Mouse (Mus musculus) forebrain, embryonic 15.5 days (tissue): Measurements from ENCODE around the gene Pgrmc2. TPM values are rescaled to one million over a fixed set of nuclear protein-coding genes. Genes with fewer than 3 reads are reported as not detected.

Source experiments
- ATAC-seq: fragments of 200-750 bp; cut with Nextera tagmentation; replicated peaks from 2 replicates; pipeline ENCODE4 v1.8.0; 2017; ENCODE audit warnings: mild to moderate bottlenecking, moderate TSS enrichment, moderate library complexity
- H3K27ac ChIP-seq: fragments of 300-500 bp; sonication (generic); replicated peaks from 2 replicates; pipeline ENCODE4 v1.5.1; 2015; ENCODE audit warnings: mild to moderate bottlenecking, inconsistent platforms
- H3K27me3 ChIP-seq: fragments of 300-500 bp; sonication (generic); 2 replicates; pipeline ENCODE4 v1.6.1; 2015; ENCODE audit warnings: inconsistent platforms
- H3K36me3 ChIP-seq: fragments of 300-500 bp; sonication (generic); 2 replicates; pipeline ENCODE4 v1.6.1; 2015; ENCODE audit warnings: mild to moderate bottlenecking, inconsistent platforms
- H3K4me1 ChIP-seq: fragments of 300-500 bp; sonication (generic); 2 replicates; pipeline ENCODE4 v1.6.1; 2015; ENCODE audit warnings: inconsistent platforms
- H3K4me2 ChIP-seq: fragments of 300-500 bp; sonication (generic); replicated peaks from 2 replicates; pipeline ENCODE4 v1.6.1; 2015; ENCODE audit warnings: mild to moderate bottlenecking, inconsistent platforms
- H3K4me3 ChIP-seq: fragments of 300-500 bp; sonication (generic); 2 replicates; pipeline ENCODE4 v1.5.1; 2015; ENCODE audit warnings: mild to moderate bottlenecking, inconsistent platforms
- H3K9ac ChIP-seq: fragments of 300-500 bp; sonication (generic); replicated peaks from 2 replicates; pipeline ENCODE4 v1.6.1; 2015; ENCODE audit warnings: mild to moderate bottlenecking, inconsistent platforms
- H3K9me3 ChIP-seq: fragments of 300-500 bp; sonication (generic); 2 replicates; pipeline ENCODE4 v1.6.1; 2016; ENCODE audit warnings: inconsistent platforms
- whole genome bisulfite sequencing: fragments of 180-500 bp; shearing (Covaris S2); methylation state at CpG from one replicate; pipeline ENCODE4 v1.1.7; 2015; ENCODE audit warnings: mixed read lengths; 5-methylcytosine and 5-hydroxymethylcytosine counted together
- polyA plus RNA-seq: library from polyadenylated mRNA; unstranded; fragments of >200 nt; fragmentation: Nextera tagmentation; extraction: Ambion mirVana; gene quantifications from 2 replicates; pipeline ENCODE4 v1.2.1, GENCODE M21; 2015

Gene Pgrmc2
- polyA plus RNA-seq, 1 experiment from 2014 or later, result 32.5 TPM

- Histone ChIP-seq H3K4me1 (no peaks in the 10 kb centered on the region), H3K9me3 (no peaks in the 10 kb centered on the region), H3K4me3 (no peak overlapping the region), H3K4me2 (no peak overlapping the region), H3K27me3 (no peaks in the 10 kb centered on the region), H3K36me3 (no peaks in the 10 kb centered on the region), H3K27ac (no peak overlapping the region), H3K9ac (no peak overlapping the region)
- 84% methylated on average over 12 of the region's 12 CpGs for WGBS
- ATAC-seq, result no peak
These were observed 51.3 kb downstream of the Pgrmc2 start for GRCm38 (mm10) chr3:41031286-41032210.

- no peaks in the 10 kb centered on the region for H3K4me1 ChIP-seq
- no peak overlapping the region for H3K27ac ChIP-seq
- no peak overlapping the region for H3K4me3 ChIP-seq
- H3K9me3 ChIP-seq, result no peaks in the 10 kb centered on the region
- ATAC-seq, result no peak
- H3K4me2 ChIP-seq, result no peak overlapping the region
- H3K27me3 ChIP-seq, result no peaks in the 10 kb centered on the region
- H3K36me3 ChIP-seq, result no peaks in the 10 kb centered on the region
- 90% methylated on average over 1 of the region's 1 CpGs for WGBS
- no peak overlapping the region for H3K9ac ChIP-seq
These were observed 52.1 kb downstream of the Pgrmc2 start for GRCm38 (mm10) chr3:41030705-41031104.

- H3K9me3 ChIP-seq, result no peaks in the 10 kb centered on the region
- ATAC-seq, result peak; percentile 77
- H3K9ac ChIP-seq, result no peak overlapping the region
- no peak overlapping the region for H3K4me2 ChIP-seq
- H3K36me3 ChIP-seq, result no peaks in the 10 kb centered on the region
- no peak overlapping the region for H3K27ac ChIP-seq
- no peak overlapping the region for H3K4me3 ChIP-seq
- H3K27me3 ChIP-seq, result no peaks in the 10 kb centered on the region
- H3K4me1 ChIP-seq, result peaks cover 3% of the 10 kb centered on the region; the same call in 1 of the 2 replicates
- 32% methylated on average over 6 of the region's 6 CpGs for WGBS
These were observed 60.9 kb downstream of the Pgrmc2 start for GRCm38 (mm10) chr3:41021980-41022379.

GRCm38 (mm10) chr3:41020687-41021086 lies 62.2 kb downstream of the Pgrmc2 start:
- no peak for ATAC-seq
- 93% methylated on average over 7 of the region's 7 CpGs for WGBS
- Histone ChIP-seq H3K4me1 (peaks cover 3% of the 10 kb centered on the region; the same call in 1 of the 2 replicates), H3K9me3 (no peaks in the 10 kb centered on the region), H3K4me2 (no peak overlapping the region), H3K27me3 (no peaks in the 10 kb centered on the region), H3K9ac (no peak overlapping the region), H3K36me3 (no peaks in the 10 kb centered on the region), H3K4me3 (no peak overlapping the region), H3K27ac (no peak overlapping the region)

- Histone ChIP-seq H3K27ac (no peak overlapping the region), H3K4me2 (no peak overlapping the region), H3K4me1 (peaks cover 3% of the 10 kb centered on the region; the same call in 1 of the 2 replicates), H3K36me3 (no peaks in the 10 kb centered on the region), H3K4me3 (no peak overlapping the region), H3K9ac (no peak overlapping the region), H3K9me3 (no peaks in the 10 kb centered on the region), H3K27me3 (no peaks in the 10 kb centered on the region)
- WGBS, result 76% methylated on average over 3 of the region's 3 CpGs
- no peak for ATAC-seq
These were observed 64.7 kb downstream of the Pgrmc2 start for GRCm38 (mm10) chr3:41018022-41018608.

Other genes with a start within 250 kb of the Pgrmc2 start
- gene Mfsd8, start 236.2 kb downstream of the Pgrmc2 start, polyA plus RNA-seq, result 26.0 and 26.5 TPM in 2 replicates
- gene Abhd18, start 236.1 kb downstream of the Pgrmc2 start, polyA plus RNA-seq, result 12.4 and 16.6 TPM in 2 replicates
- 0.42 and 0.52 TPM in 2 replicates for gene 1700034I23Rik, start 180.5 kb downstream of the Pgrmc2 start, polyA plus RNA-seq
- 3.1 TPM in 2 replicates for gene Larp1b, start 133.2 kb downstream of the Pgrmc2 start, polyA plus RNA-seq